Comparison of ENCODE assay signal across 9 mouse cellular contexts in genomic region chr6:125274841-125275563, GRCm38 (mm10). TPM values are rescaled to one million over a fixed set of nuclear protein-coding genes. Genes with fewer than 3 reads are reported as not detected.
DNase-seq lines count a peak whose midpoint lies in the region; ATAC-seq and TF ChIP-seq lines count a peak whose summit lies in the region.
"Had no signal": no experiment of that assay in that cellular context is flagged by ENCODE, and none has a peak within 500 bp of the region (broad histone marks: within the 10 kb centered on the region; RNA-seq: fewer than 3 reads in every experiment).

No protein-coding gene starts in this region.

- DNase-seq in 3134 (ENCODE audit: extremely low read depth, insufficient read length, low spot score), result peak; percentile 45
- peak; percentile 66 for DNase-seq in CD4-positive, CD25-positive, alpha-beta regulatory T cell, adult 2 months (ENCODE audit: low read depth, low spot score)
- DNase-seq in brain, embryonic 18.5 days (ENCODE audit: low read depth, low spot score), result peak; percentile 12
- DNase-seq in liver, embryonic 14.5 days (ENCODE audit: low read depth in 3 of 3, low spot score in 3 of 3), result peak in 1 of 3 experiments; percentile 4
- DNase-seq in thymus, postnatal 0 days (ENCODE audit: low spot score), result peak; percentile 61

- no peak for TF ChIP-seq EP300 in liver, embryonic 14.5 days (IDR thresholded peaks at IDR 0.05; ENCODE audit: low read depth)

- no peak overlapping the region for H3K4me3 ChIP-seq in intestine, postnatal 0 days (ENCODE audit: low read depth, low read length)
- H3K4me3 ChIP-seq in intestine, embryonic 16.5 days (ENCODE audit: low read length), result no peak overlapping the region
- no peak overlapping the region for H3K4me3 ChIP-seq in liver, embryonic 14.5 days (ENCODE audit: insufficient read depth in 1 of 2, low read depth in 2 of 2, low read length in 2 of 2)
- H3K4me3 ChIP-seq in forebrain, embryonic 15.5 days, result no peak overlapping the region
- H3K4me3 ChIP-seq: embryonic facial prominence, embryonic 15.5 days had no signal

- 51% methylated on average over 15 of the region's 15 CpGs for WGBS in intestine, postnatal 0 days
- WGBS in intestine, embryonic 16.5 days, result 58% methylated on average over 15 of the region's 15 CpGs
- 48% methylated on average over 15 of the region's 15 CpGs for WGBS in liver, embryonic 14.5 days (ENCODE audit: insufficient replicate concordance)
- WGBS in forebrain, embryonic 15.5 days, result 59% methylated on average over 15 of the region's 15 CpGs

- H3K9ac ChIP-seq in intestine, postnatal 0 days (ENCODE audit: low read depth, low read length), result no peak overlapping the region
- H3K9ac ChIP-seq in intestine, embryonic 16.5 days (ENCODE audit: low read depth, low read length), result no peak overlapping the region
- no peak overlapping the region for H3K9ac ChIP-seq in liver, embryonic 14.5 days (replicated peaks)
- H3K9ac ChIP-seq in forebrain, embryonic 15.5 days (replicated peaks), result no peak overlapping the region
- H3K9ac ChIP-seq: embryonic facial prominence, embryonic 15.5 days had no signal

- no peaks in the 10 kb centered on the region for H3K27me3 ChIP-seq in intestine, postnatal 0 days (replicated peaks; ENCODE audit: control insufficient read depth, insufficient read depth, low read length)
- H3K27me3 ChIP-seq in intestine, embryonic 16.5 days (replicated peaks; ENCODE audit: control insufficient read depth, insufficient read depth, low read length), result no peaks in the 10 kb centered on the region
- no peaks in the 10 kb centered on the region for H3K27me3 ChIP-seq in liver, embryonic 14.5 days (ENCODE audit: control insufficient read depth, insufficient read depth, low read length)
- H3K27me3 ChIP-seq in forebrain, embryonic 15.5 days, result no peaks in the 10 kb centered on the region
- H3K27me3 ChIP-seq: embryonic facial prominence, embryonic 15.5 days had no signal

- no peaks in the 10 kb centered on the region for H3K4me1 ChIP-seq in intestine, postnatal 0 days (replicated peaks; ENCODE audit: control insufficient read depth, insufficient read depth, low read length)
- 0 out of 2 replicates have a peak, but pooled peaks cover 3% of the 10 kb centered on the region for H3K4me1 ChIP-seq in intestine, embryonic 16.5 days (ENCODE audit: control insufficient read depth, insufficient read depth, low read length)
- no peaks in the 10 kb centered on the region; a peak in 2 of 4 replicates for H3K4me1 ChIP-seq in liver, embryonic 14.5 days (replicated peaks; ENCODE audit: control insufficient read depth in 2 of 2, insufficient read depth in 2 of 2, low read length in 1 of 2)
- H3K4me1 ChIP-seq in forebrain, embryonic 15.5 days, result peaks cover 4% of the 10 kb centered on the region

- no peaks in the 10 kb centered on the region for H3K9me3 ChIP-seq in intestine, postnatal 0 days (ENCODE audit: control insufficient read depth)
- H3K9me3 ChIP-seq in intestine, embryonic 16.5 days (ENCODE audit: control insufficient read depth, low read length), result no peaks in the 10 kb centered on the region
- no peaks in the 10 kb centered on the region for H3K9me3 ChIP-seq in liver, embryonic 14.5 days (ENCODE audit: control insufficient read depth, low read length)
- no peaks in the 10 kb centered on the region for H3K9me3 ChIP-seq in forebrain, embryonic 15.5 days
- H3K9me3 ChIP-seq: embryonic facial prominence, embryonic 15.5 days had no signal

- no peak overlapping the region for H3K27ac ChIP-seq in intestine, postnatal 0 days (ENCODE audit: low read depth, low read length)
- no peak overlapping the region for H3K27ac ChIP-seq in intestine, embryonic 16.5 days (ENCODE audit: low read length)
- no peak overlapping the region for H3K27ac ChIP-seq in liver, embryonic 14.5 days
- no peak overlapping the region for H3K27ac ChIP-seq in forebrain, embryonic 15.5 days (replicated peaks)
- H3K27ac ChIP-seq: embryonic facial prominence, embryonic 15.5 days had no signal

- TF ChIP-seq CTCF in intestine, postnatal 0 days (IDR thresholded peaks at IDR 0.05; ENCODE audit: low read depth), result peak; percentile 84
- TF ChIP-seq CTCF in liver, embryonic 14.5 days (IDR thresholded peaks at IDR 0.05; ENCODE audit: low read depth), result peak; percentile 78

- ATAC-seq in intestine, postnatal 0 days, result peak; percentile 7; the same call in 1 of the 2 replicates
- no peak for ATAC-seq in intestine, embryonic 16.5 days
- no peak for ATAC-seq in liver, embryonic 14.5 days (ENCODE audit: insufficient read depth)
- no peak for ATAC-seq in forebrain, embryonic 15.5 days (replicated peaks)

- H3K4me2 ChIP-seq in intestine, postnatal 0 days (replicated peaks; ENCODE audit: low read depth), result no peak overlapping the region
- no peak overlapping the region for H3K4me2 ChIP-seq in intestine, embryonic 16.5 days (ENCODE audit: low read depth, low read length)
- no peak overlapping the region for H3K4me2 ChIP-seq in liver, embryonic 14.5 days (ENCODE audit: low read depth)
- no peak overlapping the region for H3K4me2 ChIP-seq in forebrain, embryonic 15.5 days (replicated peaks)
- H3K4me2 ChIP-seq: embryonic facial prominence, embryonic 15.5 days had no signal

- no peaks in the 10 kb centered on the region for H3K36me3 ChIP-seq in intestine, postnatal 0 days (ENCODE audit: control insufficient read depth, insufficient read depth)
- H3K36me3 ChIP-seq in intestine, embryonic 16.5 days (ENCODE audit: control insufficient read depth, insufficient read depth, low read length), result no peaks in the 10 kb centered on the region
- H3K36me3 ChIP-seq in liver, embryonic 14.5 days (replicated peaks; ENCODE audit: control insufficient read depth, insufficient read depth, low read depth), result no peaks in the 10 kb centered on the region
- H3K36me3 ChIP-seq in forebrain, embryonic 15.5 days, result no peaks in the 10 kb centered on the region
- H3K36me3 ChIP-seq: embryonic facial prominence, embryonic 15.5 days had no signal

RNA-seq across cellular contexts. Expression of gene Tuba3a, which starts 10.8 kb away (rescaled TPM):
- not detected in 2 replicates for polyA plus RNA-seq in intestine, postnatal 0 days (2015; fragmentation: Nextera tagmentation; extraction: Ambion mirVana)
- 0.09 and 0.17 TPM in 2 replicates for polyA plus RNA-seq in intestine, embryonic 16.5 days (2015; fragmentation: Nextera tagmentation; extraction: Ambion mirVana)
- polyA plus RNA-seq in liver, embryonic 14.5 days (2012; rRNA removed), result not detected in 2 replicates
- polyA plus RNA-seq in liver, embryonic 14.5 days (2014; fragmentation: Nextera tagmentation; extraction: Ambion mirVana), result not detected in 2 replicates
- 0.22 and 0.36 TPM in 2 replicates for polyA plus RNA-seq in thymus, postnatal 0 days (2015; fragmentation: Nextera tagmentation; extraction: Ambion mirVana)
- polyA plus RNA-seq in forebrain, embryonic 15.5 days (2015; fragmentation: Nextera tagmentation; extraction: Ambion mirVana), result not detected in 2 replicates

RNA-seq across cellular contexts. Expression of gene Cd27, which starts 38.2 kb away (rescaled TPM):
- 0.78 and 2.1 TPM in 2 replicates for polyA plus RNA-seq in intestine, postnatal 0 days (2015; fragmentation: Nextera tagmentation; extraction: Ambion mirVana)
- polyA plus RNA-seq in intestine, embryonic 16.5 days (2015; fragmentation: Nextera tagmentation; extraction: Ambion mirVana), result 2.0 and 2.3 TPM in 2 replicates
- 0.68 and 0.91 TPM in 2 replicates for polyA plus RNA-seq in liver, embryonic 14.5 days (2012; rRNA removed)
- 0.43 and 0.47 TPM in 2 replicates for polyA plus RNA-seq in liver, embryonic 14.5 days (2014; fragmentation: Nextera tagmentation; extraction: Ambion mirVana)
- polyA plus RNA-seq in thymus, postnatal 0 days (2015; fragmentation: Nextera tagmentation; extraction: Ambion mirVana), result 175 and 252 TPM in 2 replicates
- 1.3 and 2.3 TPM in 2 replicates for polyA plus RNA-seq in forebrain, embryonic 15.5 days (2015; fragmentation: Nextera tagmentation; extraction: Ambion mirVana)

RNA-seq across cellular contexts. Expression of gene Ltbr, which starts 38.7 kb away (rescaled TPM):
- 104 and 110 TPM in 2 replicates for polyA plus RNA-seq in intestine, postnatal 0 days (2015; fragmentation: Nextera tagmentation; extraction: Ambion mirVana)
- 106 and 107 TPM in 2 replicates for polyA plus RNA-seq in intestine, embryonic 16.5 days (2015; fragmentation: Nextera tagmentation; extraction: Ambion mirVana)
- polyA plus RNA-seq in liver, embryonic 14.5 days (2012; rRNA removed), result 12.3 and 12.5 TPM in 2 replicates
- polyA plus RNA-seq in liver, embryonic 14.5 days (2014; fragmentation: Nextera tagmentation; extraction: Ambion mirVana), result 15.2 and 15.7 TPM in 2 replicates
- 29.6 and 30.9 TPM in 2 replicates for polyA plus RNA-seq in thymus, postnatal 0 days (2015; fragmentation: Nextera tagmentation; extraction: Ambion mirVana)
- 10.8 and 11.5 TPM in 2 replicates for polyA plus RNA-seq in forebrain, embryonic 15.5 days (2015; fragmentation: Nextera tagmentation; extraction: Ambion mirVana)

RNA-seq across cellular contexts. Expression of gene Tapbpl, which starts 43.3 kb away (rescaled TPM):
- polyA plus RNA-seq in intestine, postnatal 0 days (2015; fragmentation: Nextera tagmentation; extraction: Ambion mirVana), result 25.9 and 26.7 TPM in 2 replicates
- 13.3 and 14.4 TPM in 2 replicates for polyA plus RNA-seq in intestine, embryonic 16.5 days (2015; fragmentation: Nextera tagmentation; extraction: Ambion mirVana)
- polyA plus RNA-seq in liver, embryonic 14.5 days (2012; rRNA removed), result 4.2 and 5.0 TPM in 2 replicates
- polyA plus RNA-seq in liver, embryonic 14.5 days (2014; fragmentation: Nextera tagmentation; extraction: Ambion mirVana), result 4.1 and 4.2 TPM in 2 replicates
- polyA plus RNA-seq in thymus, postnatal 0 days (2015; fragmentation: Nextera tagmentation; extraction: Ambion mirVana), result 42.5 and 53.1 TPM in 2 replicates
- 3.0 and 3.2 TPM in 2 replicates for polyA plus RNA-seq in forebrain, embryonic 15.5 days (2015; fragmentation: Nextera tagmentation; extraction: Ambion mirVana)

RNA-seq across cellular contexts. Expression of gene Scnn1a, which starts 45.5 kb away (rescaled TPM):
- polyA plus RNA-seq in intestine, postnatal 0 days (2015; fragmentation: Nextera tagmentation; extraction: Ambion mirVana), result 16.9 and 19.0 TPM in 2 replicates
- polyA plus RNA-seq in intestine, embryonic 16.5 days (2015; fragmentation: Nextera tagmentation; extraction: Ambion mirVana), result 5.0 and 7.6 TPM in 2 replicates
- polyA plus RNA-seq in liver, embryonic 14.5 days (2012; rRNA removed), result 0.34 and 0.40 TPM in 2 replicates
- polyA plus RNA-seq in liver, embryonic 14.5 days (2014; fragmentation: Nextera tagmentation; extraction: Ambion mirVana), result 0.34 and 0.36 TPM in 2 replicates
- polyA plus RNA-seq in thymus, postnatal 0 days (2015; fragmentation: Nextera tagmentation; extraction: Ambion mirVana), result 9.0 and 9.5 TPM in 2 replicates
- polyA plus RNA-seq in forebrain, embryonic 15.5 days (2015; fragmentation: Nextera tagmentation; extraction: Ambion mirVana), result 0.20 and 0.25 TPM in 2 replicates

Comparison
In these comparisons a context has a peak if more than half of its experiments do, and no peak if none do; other contexts are left out.
1. RNA of gene Cd27, which starts 38.2 kb away (polyA plus RNA-seq): 175 to 252 TPM in thymus, postnatal 0 days; 2.0 to 2.3 TPM in intestine, embryonic 16.5 days, 1.3 to 2.3 TPM in forebrain, embryonic 15.5 days, 0.78 to 2.1 TPM in intestine, postnatal 0 days and 0.43 to 0.91 TPM in liver, embryonic 14.5 days; every median in the first group is over 10 times any median in the second.